Mouse (Mus musculus): ENCODE measurements at regions not wholly inside any gene's neighbourhood (a gene's known extent, or its start where the extent isn't known, plus 50 kb on each side); places are given as distances from the start of the nearest gene placed in this dataset.
A peak's percentile ranks its signal among the peaks of the same experiment; 100 is the strongest.

DNA sequence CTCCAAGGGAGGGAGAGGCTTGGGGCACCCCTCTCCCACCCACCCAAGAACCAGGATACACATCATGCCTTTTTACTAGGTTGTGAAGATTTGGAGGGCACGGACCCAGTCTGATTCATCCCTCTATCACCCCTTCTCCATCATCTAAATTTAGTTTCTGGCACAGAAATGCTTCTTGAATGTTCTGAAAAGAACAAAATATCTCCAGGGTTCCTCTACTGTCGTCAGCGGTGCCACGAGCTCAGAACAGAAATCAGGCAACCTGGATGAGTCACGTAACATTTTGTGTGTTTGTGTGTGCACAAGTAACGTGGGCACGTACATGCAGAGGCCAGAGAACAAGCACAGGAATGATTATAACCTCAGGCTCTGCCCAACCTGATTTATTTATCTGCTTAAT lies 99.1 kb upstream of the Mkln1 start:
- WGBS = 91% methylated on average over 7 of the region's 7 CpGs

DNA sequence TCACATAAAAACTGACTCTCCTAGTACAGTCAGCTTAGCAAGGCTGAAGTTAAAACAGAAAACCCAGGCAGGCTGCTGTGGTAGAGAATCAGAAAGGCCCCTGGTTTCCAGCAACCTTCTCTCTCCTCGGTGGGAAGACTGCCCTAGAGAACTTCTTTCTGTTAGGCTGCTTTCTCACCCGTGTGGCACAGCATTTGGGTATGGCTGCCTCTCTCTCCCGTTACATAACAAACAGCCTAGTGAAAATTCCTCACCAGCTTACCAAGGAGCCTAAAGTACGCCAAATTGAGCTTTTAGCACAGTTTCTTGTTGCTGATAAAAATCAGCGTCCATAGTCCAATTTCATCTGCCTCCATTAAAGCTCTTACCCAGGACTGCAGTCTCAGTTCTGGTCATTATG lies 92.8 kb upstream of the Mkln1 start:
- Histone ChIP-seq H3K4me2 (replicated peaks; ENCODE audit: low read depth, low read length, severe bottlenecking) (no peak overlapping the region), H3K4me1 (ENCODE audit: control insufficient read depth, insufficient read depth, low read length) (no peaks in the 10 kb centered on the region), H3K4me3 (replicated peaks; ENCODE audit: low read length) (no peak overlapping the region), H3K36me3 (ENCODE audit: control insufficient read depth, insufficient read depth, low read length) (no peaks in the 10 kb centered on the region), H3K9me3 (ENCODE audit: control insufficient read depth, low read length) (no peaks in the 10 kb centered on the region), H3K9ac (ENCODE audit: low read depth, low read length, severe bottlenecking) (no peak overlapping the region), H3K27ac (replicated peaks; ENCODE audit: low read depth, low read length) (no peak overlapping the region), H3K27me3 (ENCODE audit: control insufficient read depth, insufficient read depth, low read length) (no peaks in the 10 kb centered on the region)
- DNase-seq (ENCODE audit: low spot score) = no peak
- 52% methylated on average over 5 of the region's 5 CpGs for WGBS
- no peak for TF ChIP-seq POLR2A (IDR thresholded peaks at IDR 0.05; ENCODE audit: borderline replicate concordance, extremely low read depth, insufficient read depth, insufficient read length)
- no peak for ATAC-seq (ENCODE audit: low FRiP score, low read depth)

More for the DNA sequence above, 99.1 kb upstream of the Mkln1 start:
- H3K4me2 ChIP-seq (replicated peaks; ENCODE audit: low read depth, low read length, severe bottlenecking) = no peak overlapping the region
- TF ChIP-seq POLR2A (IDR thresholded peaks at IDR 0.05; ENCODE audit: borderline replicate concordance, extremely low read depth, insufficient read depth, insufficient read length) = no peak
- DNase-seq (ENCODE audit: low spot score) (no peak), ATAC-seq (ENCODE audit: low FRiP score, low read depth) (no peak)
- no peaks in the 10 kb centered on the region for H3K36me3 ChIP-seq (ENCODE audit: control insufficient read depth, insufficient read depth, low read length)
- H3K4me1 ChIP-seq (ENCODE audit: control insufficient read depth, insufficient read depth, low read length) = no peaks in the 10 kb centered on the region
- no peaks in the 10 kb centered on the region for H3K27me3 ChIP-seq (ENCODE audit: control insufficient read depth, insufficient read depth, low read length)
- H3K9ac ChIP-seq (ENCODE audit: low read depth, low read length, severe bottlenecking) = no peak overlapping the region
- no peaks in the 10 kb centered on the region for H3K9me3 ChIP-seq (ENCODE audit: control insufficient read depth, low read length)
- H3K27ac ChIP-seq (replicated peaks; ENCODE audit: low read depth, low read length) = no peak overlapping the region
- H3K4me3 ChIP-seq (replicated peaks; ENCODE audit: low read length) = no peak overlapping the region

DNA sequence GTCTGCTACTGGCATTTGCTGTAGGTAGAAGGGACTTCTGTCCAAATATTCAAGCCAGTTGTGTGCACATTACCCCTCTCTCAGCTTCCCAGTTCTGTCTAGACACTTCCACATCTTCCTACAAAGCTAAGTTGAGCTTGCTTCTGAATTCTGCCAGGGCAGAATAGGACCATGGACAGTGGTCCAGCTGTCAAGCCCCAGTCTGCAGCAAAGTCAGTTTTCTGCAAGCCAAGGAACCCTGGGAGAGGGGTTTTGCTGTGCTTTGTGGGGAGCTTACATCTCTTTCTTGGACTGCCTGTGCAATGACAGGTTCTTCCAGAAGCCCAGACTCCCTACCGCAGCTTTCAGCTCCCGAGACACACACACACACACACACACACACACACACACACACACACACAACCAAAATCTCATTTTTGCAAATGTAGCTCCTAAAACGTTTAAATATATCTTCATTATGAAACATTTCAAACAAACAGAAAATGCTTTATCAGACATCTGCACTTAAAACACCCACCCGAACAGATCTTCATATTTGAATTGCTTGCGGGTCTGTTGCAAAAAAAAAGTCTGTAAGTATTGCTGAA lies 91.4 kb upstream of the Mkln1 start:
- Histone ChIP-seq H3K27me3 (ENCODE audit: control insufficient read depth, insufficient read depth, low read length) (no peaks in the 10 kb centered on the region), H3K27ac (replicated peaks; ENCODE audit: low read depth, low read length) (no peak overlapping the region), H3K4me3 (replicated peaks; ENCODE audit: low read length) (no peak overlapping the region), H3K4me1 (ENCODE audit: control insufficient read depth, insufficient read depth, low read length) (no peaks in the 10 kb centered on the region), H3K9ac (ENCODE audit: low read depth, low read length, severe bottlenecking) (no peak overlapping the region), H3K9me3 (ENCODE audit: control insufficient read depth, low read length) (no peaks in the 10 kb centered on the region), H3K4me2 (replicated peaks; ENCODE audit: low read depth, low read length, severe bottlenecking) (no peak overlapping the region), H3K36me3 (ENCODE audit: control insufficient read depth, insufficient read depth, low read length) (no peaks in the 10 kb centered on the region)
- no peak for TF ChIP-seq POLR2A (IDR thresholded peaks at IDR 0.05; ENCODE audit: borderline replicate concordance, extremely low read depth, insufficient read depth, insufficient read length)
- ATAC-seq (ENCODE audit: low FRiP score, low read depth) = no peak
- WGBS = 69% methylated on average over 5 of the region's 5 CpGs
- peak; percentile 51 for DNase-seq (ENCODE audit: low spot score)

DNA sequence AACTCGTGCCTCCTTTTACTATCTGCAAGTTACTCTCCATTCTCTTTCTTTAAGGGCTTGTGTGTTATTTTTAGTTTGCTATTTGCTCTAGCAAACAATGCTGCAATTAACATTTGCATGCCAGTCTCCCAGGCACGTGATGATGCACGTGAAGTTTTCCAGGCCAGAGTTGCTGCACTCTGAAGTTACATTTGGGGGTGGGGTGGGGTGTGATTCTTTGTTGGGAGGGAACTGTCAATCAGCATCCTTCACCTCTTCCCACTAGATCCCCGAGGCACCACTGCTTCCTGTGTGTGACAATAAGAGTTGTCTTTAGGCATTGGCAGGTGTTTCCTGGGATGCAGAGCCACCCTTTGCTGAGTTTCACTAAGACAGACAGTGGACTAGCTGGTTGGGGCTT lies 90.6 kb upstream of the Mkln1 start:
- Histone ChIP-seq H3K4me3 (replicated peaks; ENCODE audit: low read length) (no peak overlapping the region), H3K27ac (replicated peaks; ENCODE audit: low read depth, low read length) (no peak overlapping the region), H3K4me2 (replicated peaks; ENCODE audit: low read depth, low read length, severe bottlenecking) (no peak overlapping the region), H3K4me1 (ENCODE audit: control insufficient read depth, insufficient read depth, low read length) (no peaks in the 10 kb centered on the region), H3K27me3 (ENCODE audit: control insufficient read depth, insufficient read depth, low read length) (no peaks in the 10 kb centered on the region), H3K36me3 (ENCODE audit: control insufficient read depth, insufficient read depth, low read length) (no peaks in the 10 kb centered on the region), H3K9me3 (ENCODE audit: control insufficient read depth, low read length) (no peaks in the 10 kb centered on the region), H3K9ac (ENCODE audit: low read depth, low read length, severe bottlenecking) (no peak overlapping the region)
- 29% methylated on average over 4 of the region's 4 CpGs for WGBS
- TF ChIP-seq POLR2A (IDR thresholded peaks at IDR 0.05; ENCODE audit: borderline replicate concordance, extremely low read depth, insufficient read depth, insufficient read length) = no peak
- DNase-seq (ENCODE audit: low spot score) (no peak), ATAC-seq (ENCODE audit: low FRiP score, low read depth) (no peak)

DNA sequence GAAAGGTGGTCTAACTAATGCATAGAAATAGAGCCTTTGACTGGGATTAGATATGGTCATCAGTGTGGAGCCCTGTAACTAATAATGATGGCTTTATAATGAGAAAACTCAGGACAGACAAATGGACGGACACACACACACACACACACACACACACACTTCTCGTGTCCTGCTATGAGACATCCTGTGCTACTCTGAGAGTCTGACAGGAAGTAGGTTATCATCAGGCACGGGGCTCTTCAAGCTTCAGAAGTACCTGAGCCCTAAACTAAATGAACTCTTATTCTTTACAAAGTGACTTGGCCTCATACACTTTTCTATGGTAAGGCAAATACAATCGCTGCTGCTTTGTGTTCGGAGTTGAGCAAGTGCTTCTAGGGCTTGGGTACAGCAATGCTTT lies 87.9 kb upstream of the Mkln1 start:
- Histone ChIP-seq H3K27me3 (ENCODE audit: control insufficient read depth, insufficient read depth, low read length) (no peaks in the 10 kb centered on the region), H3K36me3 (ENCODE audit: control insufficient read depth, insufficient read depth, low read length) (no peaks in the 10 kb centered on the region), H3K9me3 (ENCODE audit: control insufficient read depth, low read length) (no peaks in the 10 kb centered on the region), H3K9ac (ENCODE audit: low read depth, low read length, severe bottlenecking) (no peak overlapping the region), H3K4me1 (ENCODE audit: control insufficient read depth, insufficient read depth, low read length) (no peaks in the 10 kb centered on the region), H3K4me3 (replicated peaks; ENCODE audit: low read length) (no peak overlapping the region), H3K4me2 (replicated peaks; ENCODE audit: low read depth, low read length, severe bottlenecking) (no peak overlapping the region), H3K27ac (replicated peaks; ENCODE audit: low read depth, low read length) (no peak overlapping the region)
- WGBS = 82% methylated on average over 5 of the region's 5 CpGs
- no peak for TF ChIP-seq POLR2A (IDR thresholded peaks at IDR 0.05; ENCODE audit: borderline replicate concordance, extremely low read depth, insufficient read depth, insufficient read length)
- no peak for ATAC-seq (ENCODE audit: low FRiP score, low read depth)
- DNase-seq (ENCODE audit: low spot score) = no peak

Measured in limb, embryonic 14.5 days (tissue).